Mouse (Mus musculus) neural tube, embryonic 15.5 days (tissue): ENCODE measurements around the gene Adcy2. TPM values are rescaled to one million over a fixed set of nuclear protein-coding genes. Genes with fewer than 3 reads are reported as not detected.

Experiments used
- ATAC-seq: fragments of 200-750 bp; cut with Nextera tagmentation; 2 replicates; pipeline ENCODE4 v1.8.0; 2017; ENCODE audit warnings: mild to moderate bottlenecking, moderate TSS enrichment, moderate library complexity; ENCODE audit not compliant: low FRiP score
- H3K27ac ChIP-seq: fragments of 300-500 bp; sonication (generic); replicated peaks from 2 replicates; pipeline ENCODE4 v1.5.1; 2015; ENCODE audit warnings: mild to moderate bottlenecking, inconsistent platforms
- H3K27me3 ChIP-seq: fragments of 300-500 bp; sonication (generic); replicated peaks from 2 replicates; pipeline ENCODE4 v1.6.1; 2015; ENCODE audit warnings: inconsistent platforms
- H3K36me3 ChIP-seq: fragments of 300-500 bp; sonication (generic); 2 replicates; pipeline ENCODE4 v1.6.1; 2015; ENCODE audit warnings: inconsistent platforms
- H3K4me1 ChIP-seq: fragments of 300-500 bp; sonication (generic); 2 replicates; pipeline ENCODE4 v1.6.1; 2015; ENCODE audit warnings: inconsistent platforms
- H3K4me2 ChIP-seq: fragments of 300-500 bp; sonication (generic); 2 replicates; pipeline ENCODE4 v1.6.1; 2015; ENCODE audit warnings: inconsistent platforms, mild to moderate bottlenecking, moderate library complexity
- H3K4me3 ChIP-seq: fragments of 300-500 bp; sonication (generic); replicated peaks from 2 replicates; pipeline ENCODE4 v1.5.1; 2015; ENCODE audit warnings: mild to moderate bottlenecking, inconsistent platforms
- H3K9ac ChIP-seq: fragments of 300-500 bp; sonication (generic); replicated peaks from 2 replicates; pipeline ENCODE4 v1.6.1; 2015; ENCODE audit warnings: mild to moderate bottlenecking, inconsistent platforms
- H3K9me3 ChIP-seq: fragments of 300-500 bp; sonication (generic); replicated peaks from 2 replicates; pipeline ENCODE4 v1.6.1; 2016; ENCODE audit warnings: inconsistent platforms
- WGBS: fragments of 180-500 bp; shearing (Covaris S2); methylation state at CpG from one replicate; pipeline ENCODE4 v1.1.7; 2015; ENCODE audit warnings: mixed read lengths; 5-methylcytosine and 5-hydroxymethylcytosine counted together
- polyA plus RNA-seq: library from polyadenylated mRNA; unstranded; fragments of >200 nt; fragmentation: Nextera tagmentation; extraction: Ambion mirVana; gene quantifications from 2 replicates; pipeline ENCODE4 v1.2.1, GENCODE M21; 2015

The Adcy2 gene
- polyA plus RNA-seq, 1 experiment from 2014 or later: 22.0 TPM

DNA sequence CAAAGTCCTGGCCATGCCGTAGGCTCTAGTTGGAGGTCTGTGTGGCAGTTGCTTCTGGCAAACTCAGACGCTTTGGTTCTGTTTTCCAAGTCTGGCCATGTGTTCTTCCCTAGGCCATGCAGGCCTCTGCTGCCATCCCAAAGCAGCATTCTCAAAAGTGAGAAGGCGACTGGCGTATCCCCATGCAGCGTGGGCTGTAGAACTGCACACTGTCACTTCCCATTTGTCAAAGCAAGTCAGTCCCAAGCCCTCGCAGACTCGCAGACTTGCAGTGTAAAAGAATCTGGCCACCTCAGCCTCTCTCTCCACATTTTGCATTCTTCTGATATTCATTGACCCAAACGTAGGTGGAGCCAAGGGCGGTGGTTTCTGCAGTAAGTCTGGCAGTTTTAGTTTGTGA is 249.5 kb downstream of the Adcy2 start:
- no peak for ATAC-seq

GRCm38 (mm10) chr13:68749370-68749769 is 250.0 kb downstream of the Adcy2 start:
- no peak overlapping the region for H3K27ac ChIP-seq
- no peaks in the 10 kb centered on the region for H3K36me3 ChIP-seq
- H3K4me1 ChIP-seq: no peaks in the 10 kb centered on the region
- no peak overlapping the region for H3K4me3 ChIP-seq
- ATAC-seq: no peak
- no peaks in the 10 kb centered on the region for H3K9me3 ChIP-seq
- no peaks in the 10 kb centered on the region for H3K27me3 ChIP-seq
- H3K9ac ChIP-seq: no peak overlapping the region
- H3K4me2 ChIP-seq: no peak overlapping the region
- WGBS: 86% methylated on average over 2 of the region's 2 CpGs

More for the DNA sequence above, 249.5 kb downstream of the Adcy2 start:
- H3K36me3 ChIP-seq: no peaks in the 10 kb centered on the region
- no peak overlapping the region for H3K4me3 ChIP-seq
- 76% methylated on average over 9 of the region's 9 CpGs for WGBS
- no peaks in the 10 kb centered on the region for H3K9me3 ChIP-seq
- H3K27ac ChIP-seq: no peak overlapping the region
- no peaks in the 10 kb centered on the region for H3K4me1 ChIP-seq
- no peaks in the 10 kb centered on the region for H3K27me3 ChIP-seq
- H3K9ac ChIP-seq: no peak overlapping the region
- H3K4me2 ChIP-seq: no peak overlapping the region

DNA sequence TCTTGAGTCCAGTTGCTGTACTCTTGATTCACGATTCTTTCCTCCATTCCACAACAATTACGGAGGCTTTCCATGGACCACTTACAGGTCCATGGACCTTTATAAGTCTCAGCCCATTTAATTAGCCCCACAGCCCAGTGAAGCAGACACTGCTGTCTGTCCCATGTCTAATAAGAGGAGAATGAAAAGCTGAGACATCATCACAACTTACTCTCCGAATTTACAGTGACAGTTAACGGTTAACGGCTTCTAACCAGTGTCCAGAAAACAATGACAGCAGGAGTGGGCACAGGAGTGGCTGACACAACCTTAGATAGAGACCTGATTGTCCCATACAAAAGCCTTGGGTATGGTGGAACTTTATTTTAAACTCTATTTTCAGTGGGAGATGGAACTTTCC is 253.9 kb downstream of the Adcy2 start:
- Histone ChIP-seq H3K4me3 (no peak overlapping the region), H3K27ac (no peak overlapping the region), H3K36me3 (no peaks in the 10 kb centered on the region), H3K9me3 (no peaks in the 10 kb centered on the region), H3K4me2 (no peak overlapping the region), H3K4me1 (no peaks in the 10 kb centered on the region), H3K27me3 (no peaks in the 10 kb centered on the region), H3K9ac (no peak overlapping the region)
- 83% methylated on average over 5 of the region's 5 CpGs for WGBS
- no peak for ATAC-seq

DNA sequence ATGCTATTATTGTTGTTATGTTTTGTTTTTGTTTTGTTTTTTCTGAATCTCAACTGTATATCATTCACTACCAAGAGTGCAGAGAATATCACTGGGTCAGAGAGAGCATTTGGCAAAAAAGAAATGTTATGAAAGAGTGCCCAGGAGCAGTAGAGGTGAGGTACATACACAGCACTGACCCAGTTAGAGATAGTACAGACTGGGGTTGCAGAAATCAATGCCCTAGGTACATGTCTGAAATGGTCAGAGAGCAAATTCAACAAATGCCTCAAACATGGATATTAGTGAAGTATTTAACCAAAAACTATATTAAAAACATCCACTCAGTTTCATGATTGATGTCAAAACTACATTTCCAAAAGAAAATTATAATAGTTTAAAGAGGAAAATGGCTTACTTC is 286.7 kb downstream of the Adcy2 start:
- Histone ChIP-seq H3K9me3 (no peaks in the 10 kb centered on the region), H3K9ac (no peak overlapping the region), H3K27me3 (no peaks in the 10 kb centered on the region), H3K4me3 (no peak overlapping the region), H3K27ac (no peak overlapping the region), H3K4me2 (no peak overlapping the region), H3K36me3 (no peaks in the 10 kb centered on the region), H3K4me1 (peaks cover under 1% of the 10 kb centered on the region; the same call in 1 of the 2 replicates)
- ATAC-seq: no peak

- H3K4me1 ChIP-seq: peaks cover 11% of the 10 kb centered on the region
- peak overlapping the region; percentile 30 for H3K27ac ChIP-seq
- H3K4me3 ChIP-seq: no peak overlapping the region
- no peak overlapping the region for H3K9ac ChIP-seq
- WGBS: 48% methylated on average over 6 of the region's 6 CpGs
- ATAC-seq: peak; percentile 92
- no peaks in the 10 kb centered on the region for H3K27me3 ChIP-seq
- no peaks in the 10 kb centered on the region for H3K36me3 ChIP-seq
- H3K4me2 ChIP-seq: no peak overlapping the region; the same call in 1 of the 2 replicates
- no peaks in the 10 kb centered on the region for H3K9me3 ChIP-seq
Measured at GRCm38 (mm10) chr13:68707296-68707747, 292.0 kb downstream of the Adcy2 start.

- no peaks in the 10 kb centered on the region for H3K9me3 ChIP-seq
- 83% methylated on average over 2 of the region's 2 CpGs for WGBS
- H3K27ac ChIP-seq: no peak overlapping the region
- no peaks in the 10 kb centered on the region for H3K36me3 ChIP-seq
- no peak overlapping the region for H3K9ac ChIP-seq
- ATAC-seq: no peak
- H3K4me2 ChIP-seq: no peak overlapping the region
- H3K4me3 ChIP-seq: no peak overlapping the region
- H3K27me3 ChIP-seq: no peaks in the 10 kb centered on the region
- no peaks in the 10 kb centered on the region for H3K4me1 ChIP-seq
Measured at GRCm38 (mm10) chr13:68684919-68685318, 314.4 kb downstream of the Adcy2 start.

DNA sequence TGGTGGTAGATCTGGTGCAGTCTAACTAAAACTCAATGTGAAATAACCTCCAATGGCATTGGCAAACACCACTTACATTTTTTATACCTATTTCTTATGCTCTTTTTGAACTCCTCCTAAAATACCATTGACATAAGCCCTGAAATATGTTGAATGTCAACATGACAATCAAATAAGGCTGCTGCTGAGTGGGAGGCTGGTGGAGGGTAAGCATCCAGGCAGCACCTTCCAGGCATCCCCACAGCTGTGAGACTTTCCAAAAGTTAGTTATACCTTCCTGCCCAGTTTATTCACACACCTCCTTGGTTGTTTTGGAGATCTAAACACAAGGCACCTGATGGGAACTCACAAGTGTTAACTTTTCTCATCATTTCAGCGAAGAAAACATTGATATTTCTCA is 318.9 kb downstream of the Adcy2 start:
- no peak overlapping the region for H3K27ac ChIP-seq
- H3K27me3 ChIP-seq: no peaks in the 10 kb centered on the region
- H3K9me3 ChIP-seq: no peaks in the 10 kb centered on the region
- no peak for ATAC-seq
- no peak overlapping the region for H3K4me2 ChIP-seq
- no peak overlapping the region for H3K9ac ChIP-seq
- 79% methylated on average over 1 of the region's 1 CpGs for WGBS
- no peak overlapping the region for H3K4me3 ChIP-seq
- no peaks in the 10 kb centered on the region for H3K4me1 ChIP-seq
- H3K36me3 ChIP-seq: no peaks in the 10 kb centered on the region

GRCm38 (mm10) chr13:68642786-68643185 is 356.6 kb downstream of the Adcy2 start:
- Histone ChIP-seq H3K36me3 (no peaks in the 10 kb centered on the region), H3K4me2 (no peak overlapping the region), H3K9ac (no peak overlapping the region), H3K27ac (no peak overlapping the region), H3K27me3 (no peaks in the 10 kb centered on the region), H3K4me3 (no peak overlapping the region), H3K4me1 (no peaks in the 10 kb centered on the region), H3K9me3 (no peaks in the 10 kb centered on the region)
- 97% methylated on average over 1 of the region's 1 CpGs for WGBS
- ATAC-seq: no peak

DNA sequence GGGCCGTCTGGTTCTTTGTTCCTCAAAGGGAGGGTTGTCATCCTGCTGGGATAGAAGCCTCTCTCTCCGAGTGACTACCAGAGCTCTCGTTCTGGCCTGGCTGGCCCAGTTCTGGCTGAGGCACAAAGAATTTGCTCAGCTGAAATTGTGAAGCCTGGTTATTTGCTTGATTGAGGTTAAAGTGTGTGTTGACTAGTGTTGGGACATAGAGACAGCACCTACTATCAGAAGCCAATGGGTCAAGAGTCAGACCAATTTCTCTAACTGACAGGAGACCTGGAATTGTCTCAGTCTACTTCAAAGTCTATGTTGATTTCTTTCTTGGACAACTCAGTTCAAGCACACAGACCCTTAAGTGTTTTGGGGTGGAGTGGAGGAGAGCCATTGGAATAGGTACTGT is 372.3 kb downstream of the Adcy2 start:
- 72% methylated on average over 3 of the region's 3 CpGs for whole genome bisulfite sequencing
- Histone ChIP-seq H3K27me3 (no peaks in the 10 kb centered on the region), H3K9ac (no peak overlapping the region), H3K36me3 (0 out of 2 replicates have a peak, but pooled peaks cover 3% of the 10 kb centered on the region), H3K4me2 (no peak overlapping the region), H3K4me1 (no peaks in the 10 kb centered on the region), H3K9me3 (no peaks in the 10 kb centered on the region), H3K4me3 (no peak overlapping the region), H3K27ac (no peak overlapping the region)
- no peak for ATAC-seq

- H3K36me3 ChIP-seq: no peaks in the 10 kb centered on the region
- peak; percentile 93 for ATAC-seq
Measured at GRCm38 (mm10) chr13:68622792-68623191, 376.5 kb downstream of the Adcy2 start.

DNA sequence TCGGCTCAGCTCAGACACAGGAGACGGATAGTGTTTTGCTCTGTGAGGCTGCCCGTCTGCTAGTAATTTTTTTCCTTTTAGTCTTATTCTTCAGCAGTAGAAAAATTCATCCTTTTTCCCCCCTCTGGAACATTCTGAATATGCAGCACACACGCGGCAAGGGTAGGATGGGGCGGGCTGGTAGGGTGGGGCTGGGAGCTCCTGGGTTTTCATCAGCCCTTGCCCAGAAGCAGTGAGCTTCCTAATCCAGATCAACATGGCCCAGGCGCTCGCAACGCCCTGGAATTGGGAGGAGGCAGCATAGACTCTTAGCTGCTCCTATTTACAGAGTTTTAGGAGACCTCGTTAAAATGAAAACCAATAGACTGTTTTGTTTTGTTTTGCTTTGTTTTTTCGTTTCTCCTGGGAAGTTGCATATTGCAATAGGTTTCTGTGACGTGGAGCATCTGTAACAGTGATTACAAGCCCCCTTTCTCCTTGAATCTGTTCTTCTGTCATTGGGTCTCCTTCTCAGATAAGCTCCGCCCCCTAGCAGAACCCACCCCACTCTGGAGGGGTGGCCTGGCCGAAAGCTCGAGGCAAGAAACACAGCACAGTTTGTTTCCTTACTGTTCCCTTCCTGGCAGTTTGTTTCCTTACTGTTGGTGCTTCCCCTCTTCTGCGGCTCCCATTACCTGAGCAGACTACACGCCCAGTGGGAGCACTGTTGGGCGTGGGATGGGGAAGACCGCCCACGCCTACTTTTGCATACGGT is 391.5 kb downstream of the Adcy2 start:
- H3K4me2 ChIP-seq: peak overlapping the region; percentile 32
- H3K4me3 ChIP-seq: no peak overlapping the region
- 57% methylated on average over 21 of the region's 21 CpGs for WGBS
- ATAC-seq: peak; percentile 58
- H3K4me1 ChIP-seq: peaks cover 13% of the 10 kb centered on the region
- H3K27me3 ChIP-seq: no peaks in the 10 kb centered on the region
- no peak overlapping the region for H3K9ac ChIP-seq
- H3K9me3 ChIP-seq: no peaks in the 10 kb centered on the region
- H3K27ac ChIP-seq: peak overlapping the region; percentile 5; the same call in 1 of the 2 replicates
- no peaks in the 10 kb centered on the region for H3K36me3 ChIP-seq

More at GRCm38 (mm10) chr13:68622792-68623191, 376.5 kb downstream of the Adcy2 start:
- 54% methylated on average over 6 of the region's 6 CpGs for WGBS
- H3K27me3 ChIP-seq: no peaks in the 10 kb centered on the region
- no peaks in the 10 kb centered on the region for H3K9me3 ChIP-seq
- no peak overlapping the region for H3K27ac ChIP-seq
- no peak overlapping the region for H3K4me3 ChIP-seq
- H3K4me1 ChIP-seq: no peaks in the 10 kb centered on the region
- H3K9ac ChIP-seq: no peak overlapping the region
- no peak overlapping the region for H3K4me2 ChIP-seq

- H3K27ac ChIP-seq: no peak overlapping the region
- WGBS: 4% methylated on average over 10 of the region's 11 CpGs
- H3K9ac ChIP-seq: peak overlapping the region; percentile 17; the same call in 1 of the 2 replicates
Measured at GRCm38 (mm10) chr13:68605689-68606126, 393.6 kb downstream of the Adcy2 start.

More at GRCm38 (mm10) chr13:68605689-68606126, 393.6 kb downstream of the Adcy2 start:
- Histone ChIP-seq H3K9me3 (no peaks in the 10 kb centered on the region), H3K27me3 (no peaks in the 10 kb centered on the region), H3K4me1 (peaks cover 25% of the 10 kb centered on the region), H3K4me2 (peak overlapping the region; percentile 57), H3K36me3 (no peaks in the 10 kb centered on the region), H3K4me3 (peak overlapping the region; percentile 35)
- ATAC-seq: peak; percentile 84
